Mouse (Mus musculus) G1E (cell line): ENCODE results near the gene P3h2.

Experiments used
- CTCF ChIP-seq: IDR thresholded peaks from 2 replicates; pipeline ENCODE4 v1.5.1; 2012; ENCODE audit warnings: low read depth, low read length, inconsistent platforms, mixed read lengths
- GATA1 ChIP-seq: IDR thresholded peaks from 2 replicates; pipeline ENCODE4 v1.6.1; 2012; ENCODE audit warnings: borderline replicate concordance, low read length, inconsistent platforms, mixed read lengths
- TAL1 ChIP-seq: conservative IDR thresholded peaks from 2 replicates; pipeline ENCODE4 v1.6.1; 2012; ENCODE audit warnings: low read depth, low read length, inconsistent platforms, mixed read lengths

- TF ChIP-seq CTCF (no peak), TAL1 (no peak), GATA1 (no peak)
These were observed 66.3 kb downstream of the P3h2 start for GRCm38 (mm10) chr16:26039320-26039719.
